Mouse (Mus musculus) ES-E14 (cell line): ENCODE results near the gene Gpr137c. TPM values are rescaled to one million over a fixed set of nuclear protein-coding genes. Genes with fewer than 3 reads are reported as not detected.

Experiments
- DNase-seq: peaks from one replicate; pipeline ENCODE4 v3.0.0-alpha.2; 2013; ENCODE audit warnings: low read depth, low spot score
- H3K27ac ChIP-seq: 2 replicates; pipeline ENCODE4 v1.5.1; 2012; ENCODE audit warnings: low read depth, mild to moderate bottlenecking, low read length, moderate library complexity, mixed read lengths; ENCODE audit not compliant: poor library complexity, insufficient read depth, severe bottlenecking
- H3K36me3 ChIP-seq: 2 replicates; pipeline ENCODE4 v1.6.1; 2012; ENCODE audit warnings: mild to moderate bottlenecking, low read length, moderate library complexity, mixed read lengths; ENCODE audit not compliant: control insufficient read depth, poor library complexity, insufficient read depth, severe bottlenecking
- H3K4me1 ChIP-seq, 2 experiments: fragments of 150-350 bp in 1 of 2; sonication (generic) in 1 of 2; 2 replicates each; pipeline ENCODE4 v1.6.1; 2012; ENCODE audit warnings: low read length in 2 of 2, mild to moderate bottlenecking in 1 of 2, mixed read lengths in 1 of 2; ENCODE audit not compliant: control insufficient read depth in 2 of 2, insufficient read depth in 2 of 2, poor library complexity in 1 of 2
- H3K4me3 ChIP-seq, 2 experiments: fragments of 150-350 bp in 1 of 2; sonication (generic) in 1 of 2; 2 replicates each; pipeline ENCODE4 v1.5.1; 2012; ENCODE audit warnings: low read length in 2 of 2, low read depth in 1 of 2, mild to moderate bottlenecking in 1 of 2, mixed read lengths in 1 of 2; ENCODE audit not compliant: insufficient read depth in 1 of 2, poor library complexity in 1 of 2, severe bottlenecking in 1 of 2
- H3K9ac ChIP-seq: 2 replicates; pipeline ENCODE4 v1.6.1; 2012; ENCODE audit warnings: low read depth, mild to moderate bottlenecking, low read length, mixed read lengths; ENCODE audit not compliant: poor library complexity, insufficient read depth, severe bottlenecking
- H3K9me3 ChIP-seq: fragments of 150-350 bp; sonication (generic); 2 replicates; pipeline ENCODE4 v1.6.1; 2012; ENCODE audit warnings: low read depth, mild to moderate bottlenecking, low read length; ENCODE audit not compliant: control insufficient read depth, insufficient read depth
- CHD2 ChIP-seq: IDR thresholded peaks from 2 replicates; pipeline ENCODE4 v1.6.1; 2014; ENCODE audit warnings: mild to moderate bottlenecking, low read depth, low read length, inconsistent platforms
- HCFC1 ChIP-seq: IDR thresholded peaks from 2 replicates; pipeline ENCODE4 v1.6.1; 2012; ENCODE audit warnings: low read length, inconsistent platforms, borderline replicate concordance; ENCODE audit not compliant: insufficient read depth
- MAFK ChIP-seq: IDR thresholded peaks from 2 replicates; pipeline ENCODE4 v1.6.1; 2014; ENCODE audit warnings: mild to moderate bottlenecking, low read depth, low read length, inconsistent platforms; ENCODE audit not compliant: insufficient read depth
- ZC3H11A ChIP-seq: IDR thresholded peaks from 2 replicates; pipeline ENCODE4 v1.6.1; 2012; ENCODE audit warnings: low read depth, mild to moderate bottlenecking, inconsistent platforms, low read length, borderline replicate concordance
- ZNF384 ChIP-seq: IDR thresholded peaks from 2 replicates; pipeline ENCODE4 v1.6.1; 2012; ENCODE audit warnings: low read depth, low read length, inconsistent platforms
- in situ Hi-C, 2 experiments: fragments of 600-800 bp; cut with MboI; formaldehyde crosslinking; loops; one replicate each; pipeline ENCODE4 v1.15.1; 2025; ENCODE audit warnings: low sequenced_read_pairs in 2 of 2, inconsistent platforms in 1 of 2; ENCODE audit not compliant: unreplicated experiment in 2 of 2
- total RNA-seq: library from RNA; depleted of rRNA; stranded (reverse); fragments of 300-350 nt; gene quantifications from 2 replicates; pipeline ENCODE4 v1.2.3, GENCODE M21; 2012

The Gpr137c gene
- total RNA-seq, 1 experiment, result 0.31 TPM

- no peak for DNase-seq
- Histone ChIP-seq H3K4me1 (no peaks in the 10 kb centered on the region), H3K27ac (no peak overlapping the region), H3K9ac (no peak overlapping the region), H3K9me3 (no peaks in the 10 kb centered on the region), H3K4me3 (no peak overlapping the region), H3K36me3 (no peaks in the 10 kb centered on the region)
- TF ChIP-seq MAFK, result no peak
- no peak for TF ChIP-seq HCFC1
- no peak for TF ChIP-seq ZNF384
- no peak for TF ChIP-seq ZC3H11A
- in situ Hi-C loops, result no loop called here
These were observed 44.5 kb downstream of the Gpr137c start for GRCm38 (mm10) chr14:45263831-45264592.

- Histone ChIP-seq H3K27ac (no peak overlapping the region), H3K4me3 (no peak overlapping the region), H3K9me3 (no peaks in the 10 kb centered on the region), H3K36me3 (no peaks in the 10 kb centered on the region), H3K4me1 (no peaks in the 10 kb centered on the region), H3K9ac (no peak overlapping the region)
- in situ Hi-C loops, result no loop called here
- DNase-seq, result no peak
- TF ChIP-seq HCFC1 (no peak), ZNF384 (no peak), MAFK (no peak), CHD2 (no peak), ZC3H11A (no peak)
These were observed 56.3 kb downstream of the Gpr137c start for GRCm38 (mm10) chr14:45275816-45276215.

DNA sequence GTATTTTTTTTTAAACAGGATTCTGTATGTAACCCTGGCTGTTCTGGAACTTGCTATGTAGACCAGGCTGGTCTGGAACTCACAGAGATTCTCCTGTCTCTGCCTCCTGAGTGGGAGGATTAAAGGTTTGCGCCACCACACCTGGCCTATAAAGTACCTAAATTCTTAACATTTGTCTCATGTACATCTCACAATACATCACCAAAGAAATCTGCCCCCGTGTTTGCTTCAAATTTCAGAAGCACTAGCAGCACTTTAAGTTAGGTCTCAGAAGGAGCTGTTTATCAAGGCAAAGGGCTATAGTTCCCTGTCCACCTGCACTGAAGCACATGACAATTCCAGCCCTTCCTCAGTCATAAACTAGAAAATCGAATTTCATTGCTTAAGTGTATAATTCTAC lies 62.5 kb downstream of the Gpr137c start:
- no peaks in the 10 kb centered on the region for H3K36me3 ChIP-seq
- H3K4me3 ChIP-seq, result no peak overlapping the region
- DNase-seq, result no peak
- H3K9me3 ChIP-seq, result no peaks in the 10 kb centered on the region
- in situ Hi-C loops, result no loop called here
- TF ChIP-seq ZNF384 (no peak), HCFC1 (no peak), MAFK (no peak), ZC3H11A (no peak), CHD2 (no peak)
- H3K27ac ChIP-seq, result no peak overlapping the region
- H3K9ac ChIP-seq, result no peak overlapping the region
- H3K4me1 ChIP-seq, result no peaks in the 10 kb centered on the region

- Histone ChIP-seq H3K4me3 (no peak overlapping the region), H3K36me3 (peaks cover 7% of the 10 kb centered on the region), H3K9me3 (no peaks in the 10 kb centered on the region), H3K9ac (no peak overlapping the region), H3K27ac (no peak overlapping the region), H3K4me1 (no peaks in the 10 kb centered on the region; a peak in 1 of 4 replicates)
- in situ Hi-C loops, result no loop called here
- no peak for TF ChIP-seq MAFK
- TF ChIP-seq CHD2, result no peak
- TF ChIP-seq ZC3H11A, result no peak
- no peak for TF ChIP-seq ZNF384
- no peak for TF ChIP-seq HCFC1
- no peak for DNase-seq
These were observed 72.1 kb downstream of the Gpr137c start for GRCm38 (mm10) chr14:45291608-45292007.
